Mouse (Mus musculus) hindbrain, embryonic 13.5 days (tissue): ENCODE measurements around the gene Oaz3. TPM values are rescaled to one million over a fixed set of nuclear protein-coding genes. Genes with fewer than 3 reads are reported as not detected.

Experiments used
- ATAC-seq: fragments of 200-750 bp; cut with Nextera tagmentation; 2 replicates; pipeline ENCODE4 v1.8.0; 2017; ENCODE audit warnings: moderate TSS enrichment; ENCODE audit not compliant: low FRiP score
- H3K27ac ChIP-seq: fragments of 300-500 bp; sonication (generic); 2 replicates; pipeline ENCODE4 v1.5.1; 2015; ENCODE audit warnings: inconsistent platforms, mild to moderate bottlenecking, moderate library complexity
- H3K27me3 ChIP-seq: fragments of 300-500 bp; sonication (generic); 2 replicates; pipeline ENCODE4 v1.6.1; 2015; ENCODE audit warnings: mild to moderate bottlenecking, inconsistent platforms
- H3K36me3 ChIP-seq: fragments of 300-500 bp; sonication (generic); 2 replicates; pipeline ENCODE4 v1.6.1; 2015; ENCODE audit warnings: mild to moderate bottlenecking, inconsistent platforms
- H3K4me1 ChIP-seq: fragments of 300-500 bp; sonication (generic); replicated peaks from 2 replicates; pipeline ENCODE4 v1.6.1; 2015; ENCODE audit warnings: inconsistent platforms
- H3K4me2 ChIP-seq: fragments of 300-500 bp; sonication (generic); 2 replicates; pipeline ENCODE4 v1.6.1; 2015; ENCODE audit warnings: inconsistent platforms, mild to moderate bottlenecking, moderate library complexity
- H3K4me3 ChIP-seq: fragments of 300-500 bp; sonication (generic); 2 replicates; pipeline ENCODE4 v1.5.1; 2015; ENCODE audit warnings: mild to moderate bottlenecking, inconsistent platforms
- H3K9ac ChIP-seq: fragments of 300-500 bp; sonication (generic); 2 replicates; pipeline ENCODE4 v1.6.1; 2015; ENCODE audit warnings: mild to moderate bottlenecking, inconsistent platforms
- H3K9me3 ChIP-seq: fragments of 300-500 bp; sonication (generic); 2 replicates; pipeline ENCODE4 v1.6.1; 2016; ENCODE audit warnings: inconsistent platforms
- WGBS: fragments of 180-500 bp; shearing (Covaris S2); methylation state at CpG from one replicate; pipeline ENCODE4 v1.1.7; 2015; 5-methylcytosine and 5-hydroxymethylcytosine counted together
- polyA plus RNA-seq: library from polyadenylated mRNA; unstranded; fragments of >200 nt; fragmentation: Nextera tagmentation; extraction: Ambion mirVana; gene quantifications from 2 replicates; pipeline ENCODE4 v1.2.1, GENCODE M21; 2015

Gene Oaz3
- polyA plus RNA-seq = 1.0 and 1.5 TPM in 2 replicates

GRCm38 (mm10) chr3:94443597-94443964 is at the start of gene Oaz3:
Gene Oaz3 (minus strand): TSS chr3:94443915.
- Histone ChIP-seq H3K36me3 (peaks cover 38% of the 10 kb centered on the region), H3K27ac (peak within 1 kb of the TSS; percentile 78), H3K9ac (peak within 1 kb of the TSS; percentile 97), H3K4me1 (peaks cover 13% of the 10 kb centered on the region), H3K4me2 (peak within 1 kb of the TSS; percentile 97), H3K9me3 (no peaks in the 10 kb centered on the region), H3K27me3 (0 out of 2 replicates have a peak, but pooled peaks cover 6% of the 10 kb centered on the region), H3K4me3 (peak within 1 kb of the TSS; percentile 96)
- peak; percentile 49; the same call in 1 of the 2 replicates for ATAC-seq
- WGBS = under 1% methylated on average over 24 of the region's 24 CpGs

DNA sequence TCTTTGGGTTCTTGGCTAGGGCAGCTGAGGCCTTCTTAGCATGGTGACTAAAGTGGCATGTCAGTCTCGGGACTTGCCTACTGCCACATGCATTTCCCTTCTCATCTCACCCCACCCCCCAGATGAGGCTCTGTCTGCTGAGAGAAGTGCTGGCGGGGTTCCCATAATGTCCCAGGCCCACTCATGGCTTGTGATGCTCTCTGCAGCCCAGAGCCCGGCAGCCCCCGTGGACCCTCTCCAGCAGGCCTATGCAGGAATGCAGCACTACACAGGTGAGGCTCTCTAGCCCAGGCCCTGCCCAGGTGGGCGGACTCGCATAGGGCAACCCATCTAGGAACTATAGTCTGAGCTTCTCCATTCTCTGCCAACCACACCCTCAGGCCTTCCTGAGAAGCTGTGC is 43.9 kb upstream of the Oaz3 start:
- H3K36me3 ChIP-seq = peaks cover 76% of the 10 kb centered on the region
- no peaks in the 10 kb centered on the region for H3K27me3 ChIP-seq
- H3K9ac ChIP-seq = peak overlapping the region; percentile 39; the same call in 1 of the 2 replicates
- ATAC-seq = no peak
- peak overlapping the region; percentile 58 for H3K27ac ChIP-seq
- peaks cover 84% of the 10 kb centered on the region for H3K4me1 ChIP-seq
- no peaks in the 10 kb centered on the region for H3K9me3 ChIP-seq
- 72% methylated on average over 6 of the region's 6 CpGs for WGBS
- no peak overlapping the region for H3K4me2 ChIP-seq
- no peak overlapping the region for H3K4me3 ChIP-seq

DNA sequence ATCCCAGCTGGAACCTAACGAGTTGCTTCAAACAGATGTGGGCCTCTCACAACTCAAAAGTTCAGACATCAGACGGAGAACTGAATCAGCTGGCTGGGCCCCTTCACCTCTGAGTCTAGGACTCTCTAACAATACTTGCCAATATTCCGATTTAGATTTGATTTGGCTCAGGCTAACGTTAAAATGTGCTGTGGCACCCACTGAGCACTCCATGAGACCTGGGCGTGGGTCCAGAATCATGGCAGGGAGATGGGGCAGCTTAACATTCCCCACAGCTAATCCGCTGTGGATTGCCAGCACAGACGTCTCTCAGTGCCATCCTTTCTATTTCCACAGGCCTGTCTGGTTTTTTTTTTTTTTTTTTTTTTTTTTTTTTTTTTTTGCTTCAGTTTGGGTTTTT is 42.2 kb upstream of the Oaz3 start:
- Histone ChIP-seq H3K36me3 (peaks cover 79% of the 10 kb centered on the region), H3K4me2 (no peak overlapping the region), H3K9ac (0 out of 2 replicates have a peak overlapping the region, but pooled peaks have one; percentile 24)

GRCm38 (mm10) chr3:94483790-94484439 is 40.2 kb upstream of the Oaz3 start:
- Histone ChIP-seq H3K9ac (peak overlapping the region; percentile 60), H3K27me3 (no peaks in the 10 kb centered on the region), H3K9me3 (no peaks in the 10 kb centered on the region), H3K4me2 (peak overlapping the region; percentile 54), H3K36me3 (peaks cover 62% of the 10 kb centered on the region), H3K4me3 (peak overlapping the region; percentile 25), H3K4me1 (peaks cover 96% of the 10 kb centered on the region), H3K27ac (peak overlapping the region; percentile 95)
- peak; percentile 91 for ATAC-seq
- 14% methylated on average over 20 of the region's 20 CpGs for WGBS

More for the DNA sequence above, 42.2 kb upstream of the Oaz3 start:
- H3K27ac ChIP-seq = peak overlapping the region; percentile 95
- H3K9me3 ChIP-seq = no peaks in the 10 kb centered on the region
- H3K4me1 ChIP-seq = peaks cover 92% of the 10 kb centered on the region
- H3K4me3 ChIP-seq = no peak overlapping the region
- no peak for ATAC-seq
- 64% methylated on average over 7 of the region's 7 CpGs for WGBS
- H3K27me3 ChIP-seq = no peaks in the 10 kb centered on the region

- Histone ChIP-seq H3K4me2 (peak overlapping the region; percentile 98), H3K9me3 (no peaks in the 10 kb centered on the region), H3K4me1 (peaks cover 94% of the 10 kb centered on the region), H3K4me3 (no peak overlapping the region), H3K27ac (peak overlapping the region; percentile 95), H3K9ac (peak overlapping the region; percentile 93; the same call in 1 of the 2 replicates), H3K27me3 (no peaks in the 10 kb centered on the region), H3K36me3 (peaks cover 52% of the 10 kb centered on the region)
- 82% methylated on average over 17 of the region's 17 CpGs for WGBS
- ATAC-seq = no peak
Observed at GRCm38 (mm10) chr3:94482764-94483385, 39.2 kb upstream of the Oaz3 start.

- no peak for ATAC-seq
- peak overlapping the region; percentile 93 for H3K9ac ChIP-seq
- H3K4me3 ChIP-seq = peak overlapping the region; percentile 77; the same call in 1 of the 2 replicates
- WGBS = 70% methylated on average over 4 of the region's 4 CpGs
- peak overlapping the region; percentile 98 for H3K4me2 ChIP-seq
- H3K9me3 ChIP-seq = no peaks in the 10 kb centered on the region
- no peaks in the 10 kb centered on the region for H3K27me3 ChIP-seq
- H3K27ac ChIP-seq = peak overlapping the region; percentile 94
- peaks cover 89% of the 10 kb centered on the region for H3K4me1 ChIP-seq
- H3K36me3 ChIP-seq = peaks cover 38% of the 10 kb centered on the region
Observed at GRCm38 (mm10) chr3:94481429-94481828, 37.7 kb upstream of the Oaz3 start.

GRCm38 (mm10) chr3:94480291-94480884 is 36.7 kb upstream of the Oaz3 start, which contains the start of gene Riiad1:
Gene Riiad1 (minus strand): TSS chr3:94480341.
- WGBS = 8% methylated on average over 16 of the region's 16 CpGs
- no peaks in the 10 kb centered on the region for H3K9me3 ChIP-seq
- H3K4me3 ChIP-seq = peak within 1 kb of the TSS; percentile 77
- peaks cover 83% of the 10 kb centered on the region for H3K4me1 ChIP-seq
- peak within 1 kb of the TSS; percentile 94 for H3K27ac ChIP-seq
- H3K27me3 ChIP-seq = no peaks in the 10 kb centered on the region
- peak within 1 kb of the TSS; percentile 93 for H3K9ac ChIP-seq
- ATAC-seq = no peak
- peak within 1 kb of the TSS; percentile 98 for H3K4me2 ChIP-seq
- peaks cover 28% of the 10 kb centered on the region for H3K36me3 ChIP-seq

GRCm38 (mm10) chr3:94479564-94479963 is 35.8 kb upstream of the Oaz3 start:
- H3K36me3 ChIP-seq = peaks cover 20% of the 10 kb centered on the region
- WGBS = 10% methylated on average over 11 of the region's 11 CpGs
- no peak for ATAC-seq

GRCm38 (mm10) chr3:94478591-94479169 is 35.0 kb upstream of the Oaz3 start:
- 1% methylated on average over 9 of the region's 9 CpGs for WGBS
- Histone ChIP-seq H3K36me3 (peaks cover 18% of the 10 kb centered on the region), H3K4me1 (peaks cover 66% of the 10 kb centered on the region), H3K4me2 (peak overlapping the region; percentile 98), H3K9ac (peak overlapping the region; percentile 93), H3K9me3 (no peaks in the 10 kb centered on the region), H3K4me3 (peak overlapping the region; percentile 77), H3K27ac (peak overlapping the region; percentile 94), H3K27me3 (no peaks in the 10 kb centered on the region)
- ATAC-seq = peak; percentile 6; the same call in 1 of the 2 replicates

More at GRCm38 (mm10) chr3:94479564-94479963, 35.8 kb upstream of the Oaz3 start:
- Histone ChIP-seq H3K27ac (peak overlapping the region; percentile 94), H3K9ac (peak overlapping the region; percentile 93), H3K4me2 (peak overlapping the region; percentile 98), H3K4me3 (peak overlapping the region; percentile 77), H3K4me1 (peaks cover 75% of the 10 kb centered on the region), H3K27me3 (no peaks in the 10 kb centered on the region), H3K9me3 (no peaks in the 10 kb centered on the region)

- Histone ChIP-seq H3K27ac (peak within 1 kb of the TSS; percentile 94), H3K4me3 (peak within 1 kb of the TSS; percentile 77), H3K36me3 (peaks cover 18% of the 10 kb centered on the region), H3K27me3 (no peaks in the 10 kb centered on the region), H3K9ac (peak within 1 kb of the TSS; percentile 93), H3K9me3 (no peaks in the 10 kb centered on the region), H3K4me1 (peaks cover 62% of the 10 kb centered on the region), H3K4me2 (peak within 1 kb of the TSS; percentile 98)
- WGBS = 0% methylated on average over 10 of the region's 14 CpGs
- peak; percentile 94 for ATAC-seq
Observed at GRCm38 (mm10) chr3:94477981-94478422, 34.3 kb upstream of the Oaz3 start, which contains the start of gene Celf3. Gene Celf3 (plus strand): TSS chr3:94478295.

- no peaks in the 10 kb centered on the region for H3K9me3 ChIP-seq
- WGBS = 22% methylated on average over 4 of the region's 4 CpGs
- peak overlapping the region; percentile 77 for H3K4me3 ChIP-seq
- H3K27me3 ChIP-seq = no peaks in the 10 kb centered on the region
- H3K9ac ChIP-seq = peak overlapping the region; percentile 71
- peak; percentile 9; the same call in 1 of the 2 replicates for ATAC-seq
- H3K4me1 ChIP-seq = peaks cover 61% of the 10 kb centered on the region
- peak overlapping the region; percentile 94 for H3K27ac ChIP-seq
- peaks cover 17% of the 10 kb centered on the region for H3K36me3 ChIP-seq
- H3K4me2 ChIP-seq = peak overlapping the region; percentile 98
Observed at GRCm38 (mm10) chr3:94477444-94477843, 33.7 kb upstream of the Oaz3 start.
